Mouse (Mus musculus) midbrain, embryonic 12.5 days (tissue): ENCODE data around the gene Itga9. TPM values are rescaled to one million over a fixed set of nuclear protein-coding genes. Genes with fewer than 3 reads are reported as not detected.

Experiments
- ATAC-seq: fragments of 200-750 bp; cut with Nextera tagmentation; 2 replicates; pipeline ENCODE4 v1.8.0; 2017; ENCODE audit warnings: low read depth, moderate TSS enrichment, moderate library complexity; ENCODE audit not compliant: low FRiP score
- H3K27ac ChIP-seq: fragments of 300-500 bp; sonication (generic); replicated peaks from 2 replicates; pipeline ENCODE4 v1.5.1; 2016; ENCODE audit warnings: mild to moderate bottlenecking
- H3K27me3 ChIP-seq: fragments of 300-500 bp; sonication (generic); 2 replicates; pipeline ENCODE4 v1.6.1; 2016; ENCODE audit warnings: mild to moderate bottlenecking
- H3K36me3 ChIP-seq: fragments of 300-500 bp; sonication (generic); 2 replicates; pipeline ENCODE4 v1.6.1; 2016
- H3K4me1 ChIP-seq: fragments of 300-500 bp; sonication (generic); 2 replicates; pipeline ENCODE4 v1.6.1; 2016
- H3K4me2 ChIP-seq: fragments of 300-500 bp; sonication (generic); replicated peaks from 2 replicates; pipeline ENCODE4 v1.6.1; 2016; ENCODE audit warnings: mild to moderate bottlenecking, moderate library complexity
- H3K4me3 ChIP-seq: fragments of 300-500 bp; sonication (generic); 2 replicates; pipeline ENCODE4 v1.5.1; 2016; ENCODE audit warnings: mild to moderate bottlenecking
- H3K9ac ChIP-seq: fragments of 300-500 bp; sonication (generic); replicated peaks from 2 replicates; pipeline ENCODE4 v1.6.1; 2016; ENCODE audit warnings: mild to moderate bottlenecking, moderate library complexity
- H3K9me3 ChIP-seq: fragments of 300-500 bp; sonication (generic); 2 replicates; pipeline ENCODE4 v1.6.1; 2016; ENCODE audit warnings: mild to moderate bottlenecking
- WGBS: fragments of 180-500 bp; shearing (Covaris S2); methylation state at CpG from one replicate; pipeline ENCODE4 v1.1.7; 2016; 5-methylcytosine and 5-hydroxymethylcytosine counted together
- polyA plus RNA-seq: library from polyadenylated mRNA; unstranded; fragments of >200 nt; fragmentation: Nextera tagmentation; extraction: Ambion mirVana; gene quantifications from 2 replicates; pipeline ENCODE4 v1.2.1, GENCODE M21; 2016

Gene Itga9
- polyA plus RNA-seq, 1 experiment from 2014 or later = 10.6 TPM

- H3K9me3 ChIP-seq = no peaks in the 10 kb centered on the region
- no peak overlapping the region for H3K4me2 ChIP-seq
- no peak overlapping the region for H3K27ac ChIP-seq
- WGBS = 91% methylated on average over 7 of the region's 7 CpGs
- no peak overlapping the region for H3K9ac ChIP-seq
- no peaks in the 10 kb centered on the region for H3K27me3 ChIP-seq
- no peaks in the 10 kb centered on the region for H3K36me3 ChIP-seq
- H3K4me1 ChIP-seq = no peaks in the 10 kb centered on the region
- no peak overlapping the region for H3K4me3 ChIP-seq
- ATAC-seq = no peak
These were observed 53.8 kb downstream of the Itga9 start for GRCm38 (mm10) chr9:118660259-118660658.

GRCm38 (mm10) chr9:118662026-118662425, 55.5 kb downstream of the Itga9 start:
- WGBS = 94% methylated on average over 8 of the region's 8 CpGs
- no peaks in the 10 kb centered on the region for H3K27me3 ChIP-seq
- H3K9me3 ChIP-seq = no peaks in the 10 kb centered on the region
- no peaks in the 10 kb centered on the region for H3K36me3 ChIP-seq
- no peak overlapping the region for H3K9ac ChIP-seq
- no peak for ATAC-seq
- H3K4me1 ChIP-seq = no peaks in the 10 kb centered on the region
- no peak overlapping the region for H3K27ac ChIP-seq
- H3K4me2 ChIP-seq = no peak overlapping the region
- H3K4me3 ChIP-seq = no peak overlapping the region

GRCm38 (mm10) chr9:118662476-118662875, 56.0 kb downstream of the Itga9 start:
- Histone ChIP-seq H3K9me3 (no peaks in the 10 kb centered on the region), H3K27me3 (no peaks in the 10 kb centered on the region), H3K36me3 (no peaks in the 10 kb centered on the region), H3K4me2 (no peak overlapping the region), H3K27ac (no peak overlapping the region), H3K4me1 (no peaks in the 10 kb centered on the region), H3K4me3 (no peak overlapping the region), H3K9ac (no peak overlapping the region)
- WGBS = 93% methylated on average over 10 of the region's 10 CpGs
- ATAC-seq = no peak

DNA sequence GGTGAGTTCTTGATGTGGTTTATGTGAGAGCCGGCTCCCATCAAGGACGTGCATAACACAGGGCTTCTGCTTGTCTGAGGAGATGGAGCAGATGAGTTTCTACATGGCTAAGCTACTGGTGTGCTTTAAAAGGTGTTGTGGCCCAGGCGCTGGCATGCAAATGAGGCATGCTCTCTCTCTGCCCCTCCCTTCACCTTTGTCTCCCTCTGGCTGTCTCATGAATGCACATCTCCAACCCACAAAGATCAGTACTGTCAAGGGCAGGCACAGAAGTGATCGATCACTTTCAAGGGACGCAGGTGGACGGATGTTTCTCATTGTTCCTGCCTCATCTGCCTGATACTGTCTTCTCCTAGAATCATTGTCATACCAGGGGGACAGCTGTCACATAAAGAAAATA, 57.4 kb downstream of the Itga9 start:
- Histone ChIP-seq H3K9me3 (no peaks in the 10 kb centered on the region), H3K4me3 (no peak overlapping the region), H3K27ac (no peak overlapping the region), H3K36me3 (no peaks in the 10 kb centered on the region), H3K27me3 (no peaks in the 10 kb centered on the region), H3K4me2 (no peak overlapping the region), H3K4me1 (no peaks in the 10 kb centered on the region), H3K9ac (no peak overlapping the region)
- no peak for ATAC-seq
- 73% methylated on average over 6 of the region's 6 CpGs for WGBS

DNA sequence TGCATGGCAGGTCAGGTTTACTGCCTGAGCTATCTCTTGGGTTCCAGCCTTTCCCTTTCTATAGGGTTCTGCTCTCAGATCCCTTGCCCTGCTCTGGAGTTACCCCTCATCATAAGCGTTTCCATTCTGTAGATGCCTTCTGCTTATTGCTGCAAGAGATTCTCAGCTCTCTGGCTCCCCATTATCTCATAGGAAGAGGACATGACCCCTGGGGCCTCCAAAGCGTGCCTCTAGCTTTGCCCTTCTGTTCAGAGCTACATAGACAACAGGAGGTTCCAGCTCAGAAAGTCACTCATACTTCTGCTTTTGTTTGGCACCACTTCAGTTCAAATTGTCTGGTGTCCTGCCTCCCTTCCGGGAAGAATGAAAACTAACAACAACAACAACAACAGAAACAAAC, 59.6 kb downstream of the Itga9 start:
- no peak overlapping the region for H3K4me2 ChIP-seq
- H3K9me3 ChIP-seq = no peaks in the 10 kb centered on the region
- H3K4me3 ChIP-seq = no peak overlapping the region
- no peak overlapping the region for H3K27ac ChIP-seq
- ATAC-seq = no peak
- H3K9ac ChIP-seq = no peak overlapping the region
- no peaks in the 10 kb centered on the region for H3K4me1 ChIP-seq
- WGBS = 82% methylated on average over 3 of the region's 3 CpGs
- H3K36me3 ChIP-seq = no peaks in the 10 kb centered on the region
- no peaks in the 10 kb centered on the region for H3K27me3 ChIP-seq

DNA sequence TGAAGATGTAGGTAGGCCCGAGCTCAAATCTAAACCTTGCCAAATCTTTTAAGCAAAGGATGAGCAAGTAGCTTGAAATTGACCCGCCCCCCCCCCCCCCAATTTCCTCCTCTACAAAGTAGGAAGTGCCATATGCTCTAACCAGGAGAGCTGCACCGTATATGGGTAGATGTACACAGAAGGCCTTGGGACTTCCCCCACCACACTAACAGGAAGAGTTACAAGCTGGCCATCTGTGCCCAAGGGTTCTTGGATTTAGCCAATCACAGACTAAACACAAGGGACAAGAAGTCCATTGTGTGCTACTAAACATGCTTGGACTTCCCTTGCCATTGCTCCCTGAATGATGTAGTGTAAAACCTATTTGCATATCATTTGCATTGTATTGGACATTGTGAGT, 63.2 kb downstream of the Itga9 start:
- H3K9ac ChIP-seq = no peak overlapping the region
- no peak for ATAC-seq
- no peak overlapping the region for H3K4me3 ChIP-seq
- H3K4me2 ChIP-seq = no peak overlapping the region
- H3K27me3 ChIP-seq = no peaks in the 10 kb centered on the region
- H3K4me1 ChIP-seq = no peaks in the 10 kb centered on the region
- H3K36me3 ChIP-seq = no peaks in the 10 kb centered on the region
- WGBS = 91% methylated on average over 3 of the region's 3 CpGs
- H3K9me3 ChIP-seq = no peaks in the 10 kb centered on the region
- H3K27ac ChIP-seq = no peak overlapping the region

GRCm38 (mm10) chr9:118674277-118674676, 67.8 kb downstream of the Itga9 start:
- 86% methylated on average over 12 of the region's 12 CpGs for WGBS
- no peak for ATAC-seq
- no peak overlapping the region for H3K4me2 ChIP-seq

GRCm38 (mm10) chr9:118674761-118675160, 68.3 kb downstream of the Itga9 start:
- Histone ChIP-seq H3K36me3 (no peaks in the 10 kb centered on the region), H3K9me3 (no peaks in the 10 kb centered on the region), H3K9ac (no peak overlapping the region), H3K4me1 (peaks cover 13% of the 10 kb centered on the region), H3K4me3 (no peak overlapping the region), H3K27me3 (no peaks in the 10 kb centered on the region), H3K4me2 (no peak overlapping the region), H3K27ac (no peak overlapping the region)
- ATAC-seq = no peak
- 90% methylated on average over 20 of the region's 22 CpGs for WGBS

More at GRCm38 (mm10) chr9:118674277-118674676, 67.8 kb downstream of the Itga9 start:
- Histone ChIP-seq H3K9ac (no peak overlapping the region), H3K27ac (no peak overlapping the region), H3K9me3 (no peaks in the 10 kb centered on the region), H3K36me3 (no peaks in the 10 kb centered on the region), H3K27me3 (no peaks in the 10 kb centered on the region), H3K4me3 (no peak overlapping the region), H3K4me1 (peaks cover 13% of the 10 kb centered on the region)

DNA sequence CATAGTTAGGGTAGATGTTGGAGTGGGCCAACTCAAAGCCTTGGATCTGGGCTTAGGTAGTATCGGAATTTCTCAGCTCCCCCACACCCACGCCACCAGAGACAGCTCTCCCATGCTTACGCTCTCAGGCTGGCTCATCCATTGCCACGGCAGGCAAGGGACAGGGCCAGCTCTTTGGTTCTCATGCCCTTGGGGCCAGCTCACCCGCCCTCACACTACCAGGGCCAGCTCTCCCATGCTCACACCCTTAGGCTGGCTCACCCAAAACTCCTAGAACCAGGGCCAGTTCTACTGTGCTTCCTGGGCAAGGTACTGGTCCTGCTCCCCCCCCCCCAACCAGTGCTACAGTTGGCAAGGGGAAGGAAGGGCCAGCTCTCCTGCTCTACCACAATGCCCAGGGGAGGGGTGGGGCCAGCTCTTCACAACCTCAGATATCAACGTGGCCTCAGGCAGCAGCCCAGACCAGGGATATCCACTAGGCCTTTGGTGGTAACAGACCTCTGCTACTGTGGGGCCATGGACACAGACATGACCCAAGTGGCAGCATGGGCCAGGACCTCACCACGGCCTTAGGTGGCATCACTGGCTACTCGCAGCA, 69.2 kb downstream of the Itga9 start:
- no peaks in the 10 kb centered on the region for H3K36me3 ChIP-seq
- no peak for ATAC-seq
- H3K4me2 ChIP-seq = no peak overlapping the region
- no peak overlapping the region for H3K27ac ChIP-seq
- H3K27me3 ChIP-seq = no peaks in the 10 kb centered on the region
- no peak overlapping the region for H3K4me3 ChIP-seq
- H3K9me3 ChIP-seq = no peaks in the 10 kb centered on the region
- peaks cover 13% of the 10 kb centered on the region for H3K4me1 ChIP-seq
- WGBS = 94% methylated on average over 8 of the region's 8 CpGs
- H3K9ac ChIP-seq = no peak overlapping the region

- ATAC-seq = no peak
- H3K27me3 ChIP-seq = no peaks in the 10 kb centered on the region
- no peaks in the 10 kb centered on the region for H3K9me3 ChIP-seq
- H3K9ac ChIP-seq = no peak overlapping the region
- WGBS = 79% methylated on average over 8 of the region's 8 CpGs
- peaks cover 13% of the 10 kb centered on the region for H3K4me1 ChIP-seq
- no peaks in the 10 kb centered on the region for H3K36me3 ChIP-seq
- H3K4me2 ChIP-seq = no peak overlapping the region
- H3K4me3 ChIP-seq = no peak overlapping the region
- H3K27ac ChIP-seq = no peak overlapping the region
These were observed 70.2 kb downstream of the Itga9 start for GRCm38 (mm10) chr9:118676692-118677091.

GRCm38 (mm10) chr9:118677349-118677748, 70.9 kb downstream of the Itga9 start:
- no peaks in the 10 kb centered on the region for H3K27me3 ChIP-seq
- no peak overlapping the region for H3K4me2 ChIP-seq
- no peak for ATAC-seq
- no peaks in the 10 kb centered on the region for H3K9me3 ChIP-seq
- no peak overlapping the region for H3K4me3 ChIP-seq
- no peak overlapping the region for H3K9ac ChIP-seq
- H3K4me1 ChIP-seq = peaks cover 13% of the 10 kb centered on the region
- H3K27ac ChIP-seq = no peak overlapping the region
- 56% methylated on average over 9 of the region's 9 CpGs for WGBS
- no peaks in the 10 kb centered on the region for H3K36me3 ChIP-seq

GRCm38 (mm10) chr9:118678020-118678750, 71.7 kb downstream of the Itga9 start:
- Histone ChIP-seq H3K4me1 (peaks cover 13% of the 10 kb centered on the region), H3K27ac (no peak overlapping the region), H3K9me3 (no peaks in the 10 kb centered on the region), H3K36me3 (no peaks in the 10 kb centered on the region), H3K27me3 (no peaks in the 10 kb centered on the region), H3K4me2 (no peak overlapping the region), H3K4me3 (no peak overlapping the region), H3K9ac (no peak overlapping the region)
- WGBS = 70% methylated on average over 15 of the region's 15 CpGs
- no peak for ATAC-seq
